Comparison of ENCODE assay signal across 16 mouse cellular contexts in genomic region chr7:46433874-46434273, GRCm38 (mm10). TPM values are rescaled to one million over a fixed set of nuclear protein-coding genes. Genes with fewer than 3 reads are reported as not detected.
DNase-seq lines count a peak whose midpoint lies in the region; ATAC-seq lines count a peak whose summit lies in the region.
"Had no signal": no experiment of that assay in that cellular context is flagged by ENCODE, and none has a peak within 500 bp of the region (broad histone marks: within the 10 kb centered on the region; RNA-seq: fewer than 3 reads in every experiment).

No protein-coding gene starts in this region.

- DNase-seq in kidney, adult 9 months = no peak
- DNase-seq in forebrain, embryonic 11.5 days (ENCODE audit: low spot score) = no peak
- peak; percentile 23 for DNase-seq in midbrain, embryonic 14.5 days
- no peak for DNase-seq in spleen, postnatal 14 days (ENCODE audit: low spot score in 2 of 2)
- no peak for DNase-seq in layer of hippocampus, postnatal 10 days (ENCODE audit: low spot score in 2 of 2)
- no peak for DNase-seq in right cerebral cortex, postnatal 10 days (ENCODE audit: low spot score in 2 of 2)
- DNase-seq: adrenal gland, postnatal 10 days; cerebellum, adult 11-12 months; gastrocnemius, postnatal 10 days; liver, postnatal 0 days; thymus, postnatal 25 days had no signal

- no peaks in the 10 kb centered on the region for H3K27me3 ChIP-seq in kidney, embryonic 14.5 days (ENCODE audit: control insufficient read depth, insufficient read depth, low read length)
- H3K27me3 ChIP-seq in forebrain, embryonic 11.5 days (ENCODE audit: control insufficient read depth, insufficient read depth, low read length) = no peaks in the 10 kb centered on the region
- no peaks in the 10 kb centered on the region for H3K27me3 ChIP-seq in hindbrain, embryonic 12.5 days
- no peaks in the 10 kb centered on the region for H3K27me3 ChIP-seq in midbrain, embryonic 14.5 days (ENCODE audit: control insufficient read depth, insufficient read depth, low read length)
- H3K27me3 ChIP-seq: heart, embryonic 15.5 days had no signal

- 70% methylated on average over 5 of the region's 5 CpGs for WGBS in kidney, embryonic 14.5 days
- 69% methylated on average over 5 of the region's 5 CpGs for WGBS in forebrain, embryonic 11.5 days
- 47% methylated on average over 5 of the region's 5 CpGs for WGBS in hindbrain, embryonic 12.5 days
- WGBS in midbrain, embryonic 14.5 days = 30% methylated on average over 5 of the region's 5 CpGs

- peak; percentile 71; the same call in 1 of the 2 replicates for ATAC-seq in kidney, embryonic 14.5 days (ENCODE audit: low FRiP score, low TSS enrichment)
- ATAC-seq in forebrain, embryonic 11.5 days (replicated peaks; ENCODE audit: low FRiP score) = peak; percentile 79
- peak; percentile 81 for ATAC-seq in hindbrain, embryonic 12.5 days (ENCODE audit: low FRiP score)
- peak; percentile 53; the same call in 1 of the 2 replicates for ATAC-seq in midbrain, embryonic 14.5 days (ENCODE audit: low FRiP score, low TSS enrichment)
- ATAC-seq: liver, postnatal 0 days had no signal

- 0 out of 2 replicates have a peak, but pooled peaks cover 2% of the 10 kb centered on the region for H3K4me1 ChIP-seq in kidney, embryonic 14.5 days (ENCODE audit: control insufficient read depth, insufficient read depth, low read length)
- 0 out of 2 replicates have a peak, but pooled peaks cover 3% of the 10 kb centered on the region for H3K4me1 ChIP-seq in forebrain, embryonic 11.5 days (replicated peaks; ENCODE audit: control insufficient read depth, insufficient read depth, low read length)
- H3K4me1 ChIP-seq in hindbrain, embryonic 12.5 days = peaks cover 7% of the 10 kb centered on the region
- 0 out of 2 replicates have a peak, but pooled peaks cover 5% of the 10 kb centered on the region for H3K4me1 ChIP-seq in midbrain, embryonic 14.5 days (ENCODE audit: control insufficient read depth, insufficient read depth, low read length)
- H3K4me1 ChIP-seq: heart, embryonic 15.5 days had no signal

- no peak overlapping the region for H3K4me2 ChIP-seq in kidney, embryonic 14.5 days (replicated peaks; ENCODE audit: low read depth, low read length)
- H3K4me2 ChIP-seq in forebrain, embryonic 11.5 days (ENCODE audit: low read depth, low read length, severe bottlenecking) = no peak overlapping the region
- no peak overlapping the region for H3K4me2 ChIP-seq in hindbrain, embryonic 12.5 days (replicated peaks)
- H3K4me2 ChIP-seq in midbrain, embryonic 14.5 days (ENCODE audit: low read length) = no peak overlapping the region
- H3K4me2 ChIP-seq: heart, embryonic 15.5 days had no signal

- no peak overlapping the region for H3K27ac ChIP-seq in kidney, embryonic 14.5 days (ENCODE audit: low read depth, low read length)
- no peak overlapping the region for H3K27ac ChIP-seq in forebrain, embryonic 11.5 days (ENCODE audit: low read depth, low read length)
- H3K27ac ChIP-seq in hindbrain, embryonic 12.5 days = no peak overlapping the region
- no peak overlapping the region for H3K27ac ChIP-seq in midbrain, embryonic 14.5 days (replicated peaks; ENCODE audit: low read depth, low read length)
- H3K27ac ChIP-seq: heart, embryonic 15.5 days; limb, embryonic 10.5 days had no signal

- H3K4me3 ChIP-seq in kidney, embryonic 14.5 days (ENCODE audit: low read length) = no peak overlapping the region
- H3K4me3 ChIP-seq in forebrain, embryonic 11.5 days (ENCODE audit: low read depth, low read length) = no peak overlapping the region
- no peak overlapping the region for H3K4me3 ChIP-seq in hindbrain, embryonic 12.5 days
- H3K4me3 ChIP-seq in midbrain, embryonic 14.5 days (replicated peaks; ENCODE audit: low read depth, low read length) = no peak overlapping the region
- H3K4me3 ChIP-seq: heart, embryonic 15.5 days; limb, embryonic 10.5 days had no signal

- no peaks in the 10 kb centered on the region for H3K9me3 ChIP-seq in kidney, embryonic 14.5 days (ENCODE audit: control insufficient read depth, low read length)
- H3K9me3 ChIP-seq in forebrain, embryonic 11.5 days (ENCODE audit: control insufficient read depth, low read length) = no peaks in the 10 kb centered on the region
- H3K9me3 ChIP-seq in hindbrain, embryonic 12.5 days (replicated peaks) = no peaks in the 10 kb centered on the region
- no peaks in the 10 kb centered on the region for H3K9me3 ChIP-seq in midbrain, embryonic 14.5 days (ENCODE audit: control insufficient read depth, low read length)
- H3K9me3 ChIP-seq: heart, embryonic 15.5 days; limb, embryonic 10.5 days had no signal

- H3K9ac ChIP-seq in kidney, embryonic 14.5 days (ENCODE audit: low read depth, low read length) = no peak overlapping the region
- no peak overlapping the region for H3K9ac ChIP-seq in forebrain, embryonic 11.5 days (ENCODE audit: low read length)
- H3K9ac ChIP-seq in hindbrain, embryonic 12.5 days = no peak overlapping the region
- no peak overlapping the region for H3K9ac ChIP-seq in midbrain, embryonic 14.5 days (replicated peaks; ENCODE audit: low read length)
- H3K9ac ChIP-seq: heart, embryonic 15.5 days; liver, postnatal 0 days had no signal

- no peaks in the 10 kb centered on the region for H3K36me3 ChIP-seq in kidney, embryonic 14.5 days (ENCODE audit: control insufficient read depth, insufficient read depth, low read length)
- no peaks in the 10 kb centered on the region for H3K36me3 ChIP-seq in forebrain, embryonic 11.5 days (ENCODE audit: control insufficient read depth, insufficient read depth, low read length)
- H3K36me3 ChIP-seq in hindbrain, embryonic 12.5 days = no peaks in the 10 kb centered on the region
- H3K36me3 ChIP-seq in midbrain, embryonic 14.5 days (ENCODE audit: control insufficient read depth, insufficient read depth, low read length) = 0 out of 2 replicates have a peak, but pooled peaks cover 11% of the 10 kb centered on the region
- H3K36me3 ChIP-seq: heart, embryonic 15.5 days; limb, embryonic 10.5 days had no signal

RNA-seq across cellular contexts. Expression of gene Kcnc1, which starts 37.6 kb away (rescaled TPM):
- polyA plus RNA-seq in kidney, embryonic 14.5 days (2014; fragmentation: Nextera tagmentation; extraction: Ambion mirVana) = 0.07 TPM in 1 of 2 replicates, not detected in the other
- 0.92 and 1.0 TPM in 2 replicates for polyA plus RNA-seq in forebrain, embryonic 11.5 days (2014; fragmentation: Nextera tagmentation; extraction: Ambion mirVana)
- polyA plus RNA-seq in hindbrain, embryonic 12.5 days (2016; fragmentation: Nextera tagmentation; extraction: Ambion mirVana) = 8.2 and 9.8 TPM in 2 replicates
- polyA plus RNA-seq in midbrain, embryonic 14.5 days (2014; fragmentation: Nextera tagmentation; extraction: Ambion mirVana) = 13.9 and 15.4 TPM in 2 replicates
- total RNA-seq in layer of hippocampus, postnatal 10 days (2021) = 10 to 100 TPM; 48.4 to 54.0 TPM
- polyA plus RNA-seq: heart, embryonic 15.5 days; liver, postnatal 0 days had no signal

RNA-seq across cellular contexts. Expression of gene Myod1, which starts 57.6 kb away (rescaled TPM):
- polyA plus RNA-seq in kidney, embryonic 14.5 days (2014; fragmentation: Nextera tagmentation; extraction: Ambion mirVana) = 0.34 and 0.37 TPM in 2 replicates
- polyA plus RNA-seq in forebrain, embryonic 11.5 days (2014; fragmentation: Nextera tagmentation; extraction: Ambion mirVana) = not detected in 2 replicates
- 2.6 and 12.1 TPM in 2 replicates for polyA plus RNA-seq in hindbrain, embryonic 12.5 days (2016; fragmentation: Nextera tagmentation; extraction: Ambion mirVana)
- not detected in 2 replicates for polyA plus RNA-seq in midbrain, embryonic 14.5 days (2014; fragmentation: Nextera tagmentation; extraction: Ambion mirVana)
- not detected for total RNA-seq in layer of hippocampus, postnatal 10 days (2021)
- total RNA-seq: megakaryocyte-erythroid progenitor cell, adult 5-6 weeks had no signal
- polyA plus RNA-seq: liver, postnatal 0 days had no signal
